Mouse (Mus musculus) cerebellum, adult 18-20 months (tissue): ENCODE results near the gene Stard3.

Experiments
- DNase-seq, 2 experiments: peaks; one replicate each; pipeline ENCODE4 v3.0.0; 2021

Gene Stard3

DNA sequence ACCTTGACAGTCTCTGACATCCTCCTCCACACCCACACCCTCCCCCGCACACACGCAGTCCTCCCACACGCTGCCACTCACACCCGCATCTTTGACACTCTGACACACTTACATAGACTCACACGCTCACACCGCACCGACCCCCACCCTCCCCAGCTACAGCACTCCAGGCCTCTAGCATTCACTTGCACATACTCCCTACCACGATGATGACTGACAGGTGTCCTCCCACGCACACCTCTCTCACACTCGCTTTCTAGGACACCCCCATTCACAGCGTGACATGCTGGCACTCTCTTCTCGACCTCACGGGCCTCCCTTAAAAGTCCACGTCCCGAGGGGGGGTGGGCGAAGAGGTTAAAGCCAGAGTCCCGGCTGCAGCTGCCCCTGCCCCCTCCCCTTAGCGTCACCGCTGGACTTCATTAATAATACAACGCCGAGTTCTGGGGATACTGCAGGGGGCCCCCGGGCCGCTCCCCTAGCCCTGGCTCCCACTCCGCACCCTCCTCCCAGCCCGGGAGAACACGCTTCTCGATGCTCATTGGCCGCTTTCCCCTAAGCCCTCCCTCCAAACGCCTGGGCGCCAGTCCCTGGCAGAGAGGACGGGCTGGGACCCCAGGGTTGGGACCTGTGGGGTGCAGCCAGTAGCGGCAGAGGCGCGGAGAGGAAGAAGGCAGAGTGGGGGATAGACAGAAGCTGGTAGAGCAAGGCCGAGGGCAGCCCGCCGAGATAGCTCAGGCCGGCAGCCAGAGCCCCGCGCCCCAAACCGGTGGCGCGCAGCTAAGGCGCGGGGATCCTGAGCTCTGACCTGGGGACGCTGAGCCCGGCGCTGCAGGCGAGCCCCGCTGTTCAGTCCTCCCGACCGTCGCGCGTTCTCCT, 9.8 kb upstream of the Stard3 start, which contains the start of gene Ppp1r1b:
Gene Ppp1r1b, plus strand, starts transcription at position 322 of the 879 bp plus-strand sequence.
- peak; percentile 79 to 84 for DNase-seq

DNA sequence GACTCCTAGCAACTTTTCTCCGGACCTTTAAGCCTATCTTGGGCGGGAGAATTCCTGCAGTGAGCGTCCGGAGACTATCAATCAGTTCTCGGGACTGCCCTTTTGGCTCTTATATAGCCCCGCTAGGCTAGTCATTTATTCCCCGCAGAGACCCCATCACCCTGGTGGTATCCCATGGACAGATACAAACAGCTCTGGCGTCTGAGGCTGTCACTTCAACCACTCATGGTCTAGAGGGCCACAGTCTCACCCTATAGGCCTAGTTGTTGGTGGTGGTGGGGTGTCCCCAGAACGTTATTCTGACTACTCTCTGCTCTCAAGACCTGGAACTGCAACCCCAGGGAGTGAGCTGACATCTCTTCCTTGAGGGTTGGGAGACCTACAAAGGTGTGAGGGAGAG, 8.9 kb upstream of the Stard3 start:
- peak in 1 of 2 experiments; percentile 19 for DNase-seq

DNA sequence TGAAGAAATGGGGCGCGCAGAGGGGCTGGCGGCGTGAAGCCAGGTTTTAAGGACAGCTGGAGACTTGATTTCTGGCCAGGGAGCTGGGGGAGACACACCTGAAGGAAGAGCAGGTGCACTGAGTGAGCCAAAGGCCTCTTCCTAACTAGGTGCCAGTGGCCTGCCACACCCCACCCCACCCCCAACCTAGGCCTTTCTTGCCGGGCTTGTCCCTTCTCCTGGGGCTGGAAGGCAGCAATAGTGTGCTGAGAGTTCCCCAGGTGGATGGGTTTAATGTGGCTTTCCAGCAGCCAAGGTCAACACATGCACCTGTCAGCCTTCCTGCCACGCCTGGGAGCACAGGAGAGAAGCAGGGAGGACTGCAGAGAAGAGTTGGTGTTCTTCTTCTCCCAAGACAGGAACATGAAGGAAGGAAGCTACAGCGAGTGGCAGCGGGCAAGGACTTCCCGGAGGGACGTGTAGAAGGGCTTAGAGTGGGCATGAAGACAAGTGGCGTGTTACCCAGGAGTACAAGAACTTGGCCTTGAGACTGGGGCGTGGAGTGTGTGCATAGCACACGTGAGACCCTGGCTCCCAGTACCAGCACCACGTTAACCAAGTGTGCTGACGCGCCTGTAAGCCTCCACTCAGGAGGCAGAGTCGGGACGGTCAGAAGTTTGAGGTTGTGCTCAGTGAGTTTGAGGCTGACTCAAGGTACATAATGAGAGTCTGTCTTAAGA, 5.7 kb upstream of the Stard3 start:
- DNase-seq = no peak

DNA sequence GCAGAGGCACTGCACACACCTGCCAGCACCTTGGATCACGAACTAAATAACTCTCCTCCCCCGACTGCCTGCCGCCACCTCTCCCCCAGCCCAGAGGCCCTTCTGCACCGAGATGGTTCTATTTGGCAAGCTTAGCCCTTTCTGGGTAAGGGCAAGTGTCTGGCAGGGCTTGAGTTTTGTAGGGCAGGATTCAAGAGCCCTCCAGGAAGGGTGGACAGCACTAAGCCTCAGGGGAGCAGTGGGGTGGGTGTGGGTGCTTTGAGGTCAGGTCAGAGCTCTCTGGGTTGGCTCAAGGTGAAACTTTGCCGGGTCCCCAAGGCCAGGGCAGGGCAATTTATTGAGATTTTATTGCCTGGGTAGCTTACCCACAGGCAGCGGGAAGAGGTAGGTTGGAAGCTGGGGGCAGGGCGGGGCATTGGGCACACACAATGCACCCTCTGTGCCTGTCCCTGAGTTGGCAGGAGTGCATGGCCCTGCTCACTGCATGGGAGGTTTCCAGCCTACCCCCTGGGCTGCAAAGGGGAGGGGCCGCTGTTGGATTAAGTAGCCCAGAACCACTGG, 4.4 kb upstream of the Stard3 start:
- DNase-seq = peak in 1 of 2 experiments; percentile 40

DNA sequence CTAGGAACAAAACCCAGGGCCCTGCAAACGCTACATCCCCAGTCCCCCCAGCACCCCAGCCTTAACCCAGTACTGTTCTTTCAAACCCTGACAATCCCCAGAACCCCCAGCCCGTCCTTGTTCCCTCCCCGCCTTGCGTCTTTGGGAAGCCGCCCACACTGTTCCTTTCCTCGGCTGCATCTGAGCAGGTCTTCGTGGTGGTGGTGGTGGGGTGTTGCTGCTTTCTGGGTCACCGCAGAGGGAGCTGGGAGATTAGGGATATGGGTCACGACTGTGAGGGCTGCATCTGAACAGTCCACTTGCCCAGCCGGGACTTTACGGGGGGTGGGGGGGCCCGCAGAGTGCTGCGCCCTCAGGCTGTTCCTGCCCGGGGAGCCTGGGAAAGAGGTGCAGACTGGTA, 3.7 kb upstream of the Stard3 start:
- DNase-seq = no peak

DNA sequence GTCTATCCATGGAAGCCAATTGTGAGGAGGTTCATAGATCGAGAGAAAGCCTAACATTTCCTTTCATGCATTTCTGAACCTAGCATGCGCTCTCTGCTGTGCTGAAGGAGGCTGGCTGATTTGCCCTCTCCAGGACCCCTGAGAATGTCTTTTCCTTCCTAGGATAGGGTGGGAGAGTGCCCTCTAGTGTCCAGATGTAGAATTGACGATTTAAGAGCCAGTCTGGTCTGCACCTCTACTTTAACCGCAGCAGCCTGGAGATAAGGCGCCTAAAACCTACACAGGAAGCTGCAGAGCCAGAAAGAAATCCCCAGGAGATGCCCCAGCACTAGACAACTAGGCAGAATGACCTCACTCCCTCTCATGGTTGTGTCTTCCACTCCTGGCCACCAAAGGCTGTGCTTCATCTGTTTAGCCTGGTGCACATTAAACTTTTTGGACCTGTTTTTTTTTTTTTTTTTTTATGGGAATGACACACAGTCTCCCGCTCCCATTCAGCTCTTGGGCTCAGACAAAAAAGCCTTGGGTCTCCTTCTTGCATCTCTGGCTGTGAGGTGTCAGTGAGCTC, 2.4 kb upstream of the Stard3 start:
- peak; percentile 62 for DNase-seq

DNA sequence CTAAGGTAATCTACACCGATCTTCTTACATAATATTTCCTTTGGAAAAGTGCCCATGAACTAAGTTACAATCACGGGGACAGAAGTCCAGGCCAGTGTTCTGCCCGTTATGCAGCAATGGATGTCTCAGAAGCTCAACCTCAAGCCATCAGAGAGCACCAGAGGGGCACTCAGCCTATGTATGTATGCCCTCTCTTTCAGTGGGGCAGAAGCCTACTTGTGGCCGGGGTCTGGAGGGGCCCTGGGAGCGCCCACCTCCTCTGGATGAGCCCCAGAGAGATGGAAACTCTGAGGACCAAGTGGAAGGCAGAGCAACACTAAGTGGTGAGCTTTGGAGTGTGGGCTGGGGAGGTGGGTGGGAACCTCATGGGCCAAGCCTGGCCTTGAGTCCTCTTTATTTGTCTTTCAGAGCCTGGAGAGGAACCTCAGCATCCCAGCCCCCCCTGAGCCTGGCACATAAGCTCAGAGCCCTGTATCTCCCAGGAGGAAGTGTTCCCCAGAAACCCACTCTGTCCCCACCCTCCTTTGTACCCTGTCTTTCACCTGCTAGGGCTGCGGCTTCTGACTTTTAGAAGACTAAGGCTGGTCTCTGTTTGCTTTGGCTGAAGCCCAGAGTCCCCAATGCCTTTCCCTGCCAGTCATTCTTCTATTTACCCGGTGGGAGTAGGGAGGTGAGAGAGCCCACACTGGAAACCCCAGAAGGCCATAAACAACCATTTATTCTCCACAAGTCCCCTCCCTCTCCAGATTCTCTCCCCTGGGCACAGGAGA, 1.4 kb upstream of the Stard3 start:
- no peak for DNase-seq

DNA sequence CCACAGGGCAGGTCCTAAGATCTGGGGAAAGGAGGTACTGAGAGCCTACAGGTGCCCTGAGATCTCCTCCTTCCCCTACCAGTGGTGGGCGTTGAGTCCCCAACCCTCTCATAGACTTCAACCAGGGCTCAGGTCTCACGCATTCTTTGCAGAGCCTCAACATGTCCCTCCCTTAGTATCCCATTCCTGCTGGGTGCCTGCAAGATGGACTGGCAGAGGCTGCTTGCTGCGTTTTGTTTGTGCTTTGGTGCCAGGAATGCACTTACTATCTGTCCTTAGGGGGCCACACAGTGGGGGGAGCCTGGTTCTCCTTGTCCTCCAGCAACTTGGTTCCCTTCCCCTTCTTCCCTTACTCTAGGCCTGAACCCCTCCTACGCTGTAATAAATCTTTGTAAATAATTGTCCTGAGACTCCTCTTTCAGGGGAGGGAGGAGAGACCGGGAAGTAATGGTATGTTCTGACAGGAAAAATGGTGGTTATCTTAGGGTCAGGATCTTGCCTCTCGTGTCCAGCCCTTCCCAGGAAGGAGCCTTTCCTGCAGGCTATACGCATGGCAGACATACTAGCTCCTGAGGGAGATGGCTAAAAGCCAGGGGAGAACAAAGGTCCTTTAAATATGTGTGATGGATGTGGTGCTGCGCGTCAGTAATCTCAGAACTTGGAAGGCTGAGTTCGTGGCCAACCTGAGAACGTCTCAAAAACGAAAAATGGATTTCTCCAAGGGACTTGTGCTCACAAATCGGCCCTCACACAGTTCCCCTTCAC, 590 bp upstream of the Stard3 start:
- DNase-seq = no peak

DNA sequence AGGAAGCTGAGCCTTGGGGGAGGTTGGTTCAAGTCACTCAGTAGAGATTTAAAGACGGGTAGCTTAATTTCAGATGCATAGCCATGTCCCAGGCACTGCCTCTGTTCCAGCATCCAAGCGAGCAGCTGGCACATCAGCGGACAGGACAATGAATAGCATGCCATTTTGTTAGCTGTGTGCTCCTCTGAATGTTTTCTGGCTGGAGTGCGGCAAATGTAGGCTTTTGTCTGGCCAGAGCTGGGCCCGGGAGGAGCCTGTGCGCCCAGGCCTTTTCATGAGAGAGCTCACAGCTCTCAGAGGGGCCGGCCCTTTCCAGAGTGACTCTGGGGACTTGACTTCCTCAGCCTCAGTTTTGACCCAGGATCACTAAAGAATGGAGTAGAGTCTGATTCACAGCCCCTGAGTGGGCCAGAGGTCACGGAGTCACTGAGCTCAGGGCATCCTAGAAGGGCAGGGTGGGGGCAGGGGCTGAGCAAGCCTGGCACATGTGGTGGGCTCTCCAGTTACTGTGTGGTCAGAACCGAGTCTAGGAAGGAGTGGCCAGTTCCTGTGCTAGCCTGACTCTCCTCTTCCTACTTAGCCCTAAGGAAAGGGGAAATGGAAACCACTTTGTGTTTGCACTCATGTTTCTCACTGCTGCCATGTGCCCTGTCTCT, 2.8 kb downstream of the Stard3 start:
- DNase-seq = no peak

DNA sequence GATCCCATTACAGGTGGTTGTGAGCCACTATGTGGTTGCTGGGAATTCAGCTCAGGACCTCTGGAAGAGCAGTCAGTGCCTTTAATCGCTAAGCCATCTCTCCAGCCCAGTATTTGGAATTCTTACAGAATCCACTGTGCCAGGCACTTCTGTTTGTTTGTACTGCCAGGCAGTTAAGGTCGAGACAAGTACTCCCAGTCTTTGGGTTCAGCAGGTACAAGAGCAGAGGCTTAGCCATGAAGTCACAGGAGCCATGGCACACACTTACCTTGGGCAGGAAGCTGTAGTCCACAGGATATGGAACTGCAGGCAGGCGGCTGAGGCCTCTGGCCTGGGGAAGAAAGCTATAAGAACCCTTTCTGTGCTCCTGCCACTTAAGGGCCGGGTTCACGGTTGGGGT, 5.6 kb downstream of the Stard3 start:
- no peak for DNase-seq

DNA sequence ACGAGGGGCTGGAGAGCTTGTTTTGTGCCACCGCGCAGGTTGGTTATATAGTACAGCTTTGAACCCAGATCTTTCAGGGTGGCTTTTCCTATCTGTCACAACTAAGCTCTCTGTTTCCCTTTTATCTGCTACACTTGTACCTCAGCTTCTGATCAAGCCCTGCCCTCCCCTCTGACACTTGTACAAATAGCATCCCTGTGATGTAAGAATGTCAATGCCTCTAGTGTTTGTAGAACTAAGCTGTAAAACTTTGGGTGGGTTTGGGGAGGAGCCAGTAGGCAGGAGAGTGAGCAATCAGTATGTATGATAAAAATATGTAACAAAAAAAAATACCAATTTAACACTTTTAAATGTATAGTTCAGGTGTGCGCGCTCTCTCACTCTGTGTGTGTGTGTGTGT, 6.2 kb downstream of the Stard3 start:
- no peak for DNase-seq

DNA sequence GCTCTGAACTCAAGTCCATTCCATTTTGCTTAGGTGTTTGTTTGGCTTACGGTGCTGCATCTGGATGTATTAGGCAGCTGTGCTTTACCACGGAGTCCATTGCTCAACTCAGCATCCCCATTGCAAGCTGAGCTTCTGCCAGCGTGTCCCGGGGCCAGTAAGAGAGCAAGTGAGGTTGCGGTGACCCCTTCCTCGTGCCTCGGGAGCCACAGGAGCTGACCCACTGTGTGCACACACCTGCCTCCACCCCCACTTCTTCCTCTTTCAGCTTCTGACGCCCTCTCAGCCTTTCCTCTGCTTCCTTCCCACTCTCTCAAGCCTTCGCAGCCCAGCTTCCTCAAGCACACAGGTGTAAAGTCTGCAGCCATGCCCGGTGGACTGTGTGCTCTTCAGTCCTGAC, 8.1 kb downstream of the Stard3 start:
- no peak for DNase-seq

DNA sequence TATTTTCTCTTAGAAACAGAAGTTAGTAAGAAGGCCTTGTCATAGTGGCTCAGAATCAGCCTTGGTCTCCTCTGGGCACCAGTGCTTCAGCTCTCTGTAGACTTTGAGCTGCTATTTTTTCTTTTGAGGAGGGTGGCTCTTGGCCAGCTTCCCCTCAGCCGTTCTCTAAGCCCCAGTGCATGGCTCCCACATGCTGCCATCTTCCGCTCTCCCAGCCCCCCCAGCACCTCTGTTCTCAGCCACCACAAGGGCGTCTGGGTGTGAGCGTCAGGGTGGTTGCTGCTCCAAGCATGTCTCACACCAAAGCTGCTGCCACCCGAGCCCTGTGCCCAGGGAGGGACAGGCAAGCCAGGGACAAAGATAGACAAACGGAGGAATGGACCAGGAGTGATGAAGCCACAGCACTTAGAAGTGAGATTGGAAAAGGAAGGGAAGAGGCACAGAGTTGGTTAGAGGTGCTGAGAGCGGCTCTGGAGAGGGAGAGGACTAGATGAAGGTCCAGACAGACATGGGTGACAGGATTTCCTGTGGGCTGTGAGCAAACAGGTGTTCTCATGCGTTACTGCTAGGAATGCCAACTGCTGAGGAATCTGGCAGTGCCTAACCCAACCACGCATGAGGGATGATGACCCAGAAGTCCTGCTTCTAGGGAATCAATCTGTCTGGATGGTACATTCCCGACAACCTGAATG, 9.1 kb downstream of the Stard3 start:
- DNase-seq = no peak

DNA sequence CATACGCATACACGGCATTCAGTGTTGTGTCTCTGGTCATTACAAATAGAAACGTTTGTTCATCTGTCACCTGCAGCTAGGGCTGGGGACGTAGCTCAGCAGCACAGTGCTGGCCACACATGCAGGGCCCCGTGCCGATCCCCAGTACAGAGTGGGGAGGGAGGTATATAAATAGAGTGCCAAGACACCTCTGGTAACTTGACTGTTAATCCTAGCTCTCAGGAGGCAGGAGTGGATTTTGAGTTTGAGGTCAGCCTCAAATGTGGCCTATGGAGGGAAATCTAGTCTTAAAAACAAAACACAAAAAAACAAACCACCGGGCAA, 9.7 kb downstream of the Stard3 start:
- DNase-seq = no peak

DNA sequence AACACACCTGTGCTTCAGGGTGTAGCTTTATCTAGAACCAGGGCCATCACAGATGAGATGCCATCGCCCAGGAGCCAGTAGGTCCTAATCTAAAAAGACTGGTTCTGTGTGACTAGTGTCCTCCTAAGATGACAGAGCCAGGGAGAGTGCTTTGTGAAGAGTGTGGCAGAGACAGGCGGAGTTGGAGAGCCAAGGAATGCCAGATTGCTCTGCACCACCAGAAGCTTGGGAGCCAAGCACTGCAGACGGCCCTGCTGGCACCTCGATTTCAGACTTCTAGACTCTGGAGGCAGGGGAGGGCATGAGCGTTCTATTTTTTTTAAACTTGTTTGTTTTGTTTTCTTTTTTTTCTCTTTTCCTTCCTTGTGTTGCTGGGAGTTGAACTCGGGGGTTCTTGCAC, 11.2 kb downstream of the Stard3 start:
- DNase-seq = peak; percentile 58 to 74

DNA sequence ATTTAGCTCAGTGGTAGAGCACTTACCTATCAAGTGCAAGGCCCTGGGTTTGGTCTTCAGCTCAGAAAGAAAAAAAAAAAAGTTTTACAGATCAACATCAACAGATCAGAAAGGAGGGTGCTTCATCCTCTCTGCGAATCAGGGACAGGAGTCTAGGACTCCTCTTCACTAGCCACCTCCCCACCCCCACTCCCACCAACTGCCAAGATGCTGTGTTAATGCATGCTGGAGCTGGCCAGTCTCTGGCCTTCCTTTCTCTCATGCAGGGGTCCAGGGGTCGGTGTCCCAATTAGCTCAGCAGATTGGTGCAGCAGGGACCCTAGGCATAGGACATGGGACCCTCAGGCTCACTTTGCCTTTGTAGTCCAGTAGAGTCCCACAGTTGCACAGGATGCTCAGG, 12.4 kb downstream of the Stard3 start:
- DNase-seq = no peak

DNA sequence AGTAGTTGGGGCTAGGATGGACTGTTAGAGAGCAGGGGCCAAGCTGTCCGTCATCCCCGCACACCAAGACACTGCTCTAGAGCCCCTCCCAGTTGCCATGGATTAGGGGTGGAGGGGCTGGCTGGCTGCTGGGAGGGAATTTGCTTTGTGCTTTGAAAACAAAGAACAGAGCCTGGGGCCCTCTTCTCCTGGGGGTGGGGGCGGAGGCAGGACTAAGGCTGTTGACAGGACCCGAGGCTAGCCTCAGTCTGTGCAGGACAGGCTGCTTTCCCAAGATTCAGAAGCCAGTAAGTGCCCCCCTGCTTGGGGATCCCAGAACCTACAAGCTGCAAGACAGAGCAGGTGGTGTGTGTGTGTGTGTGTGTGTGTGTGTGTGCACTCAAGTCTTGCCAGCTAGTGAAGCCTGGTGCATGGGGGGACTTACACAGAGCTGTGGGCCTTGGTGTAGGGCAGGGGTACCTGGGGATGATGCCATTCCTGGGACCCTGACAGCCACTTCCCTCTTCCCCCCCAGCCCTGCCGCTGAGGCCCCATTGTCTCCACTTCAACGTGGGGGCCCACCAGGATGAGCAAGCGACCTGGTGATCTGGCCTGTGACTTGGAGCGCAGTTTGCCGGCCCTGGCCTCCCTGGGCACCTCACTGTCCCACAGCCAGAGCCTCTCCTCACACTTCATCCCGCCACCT, 13.5 kb downstream of the Stard3 start:
- no peak for DNase-seq

DNA sequence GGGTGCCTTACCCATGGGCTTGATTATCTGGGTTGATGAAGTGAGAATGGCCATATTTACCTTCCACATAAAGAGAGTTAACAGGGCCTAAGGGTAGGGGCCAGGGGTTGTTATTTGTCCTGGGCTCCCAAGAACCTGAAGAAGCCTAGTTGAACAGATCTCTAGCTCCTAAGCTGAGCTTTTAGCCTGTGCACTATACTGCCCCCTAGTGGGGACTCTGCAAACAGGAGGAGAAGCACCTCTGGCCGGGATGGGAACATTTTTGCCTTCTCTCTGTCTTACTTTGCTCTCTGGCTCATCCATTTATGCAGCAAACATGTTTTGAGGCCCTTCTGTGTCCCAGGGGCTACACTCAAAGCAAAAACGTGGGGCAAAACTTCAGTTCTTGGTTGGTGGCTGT, 14.2 kb downstream of the Stard3 start:
- peak; percentile 72 to 78 for DNase-seq

DNA sequence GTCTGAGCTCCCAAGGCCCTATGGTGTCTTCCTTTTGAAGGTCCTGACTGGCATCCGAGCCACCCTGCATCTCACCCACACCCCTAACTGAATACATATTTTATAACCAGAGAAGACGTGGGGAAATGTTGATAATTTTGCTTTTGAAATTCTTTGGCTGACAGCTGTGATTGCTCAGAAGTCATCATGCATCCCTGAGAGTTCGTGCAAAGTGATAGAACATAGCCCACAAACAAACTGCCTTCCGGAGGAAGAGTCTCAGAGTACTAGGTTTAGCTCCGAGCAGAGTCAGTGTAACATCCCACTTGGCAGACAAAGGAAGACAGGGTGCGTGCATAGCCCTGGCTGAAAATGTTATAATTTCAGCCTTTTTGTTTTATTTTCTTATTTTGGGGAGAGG, 15.1 kb downstream of the Stard3 start:
- no peak for DNase-seq

DNA sequence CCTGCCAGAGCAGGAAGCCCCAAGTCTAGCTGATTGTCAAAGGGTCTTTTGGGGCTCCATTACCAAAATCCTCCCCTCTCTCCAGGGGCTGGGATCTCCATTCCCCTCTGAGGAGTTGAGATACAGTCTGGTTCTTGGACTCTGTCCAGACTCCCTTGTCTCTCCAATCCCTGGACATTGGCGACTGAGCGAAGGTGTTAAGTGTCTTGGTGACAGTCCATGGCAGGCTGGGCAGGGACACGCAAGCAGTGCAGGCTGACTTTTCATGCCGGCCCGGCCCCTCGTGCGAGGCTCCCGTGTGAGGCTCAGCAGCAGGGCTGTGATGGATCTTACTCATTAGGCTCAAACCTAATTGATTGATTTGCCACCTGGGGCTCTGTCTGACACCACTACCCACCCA, 16.1 kb downstream of the Stard3 start:
- no peak for DNase-seq
